8 mouse cellular contexts compared by ENCODE assay signal in the genomic region with DNA sequence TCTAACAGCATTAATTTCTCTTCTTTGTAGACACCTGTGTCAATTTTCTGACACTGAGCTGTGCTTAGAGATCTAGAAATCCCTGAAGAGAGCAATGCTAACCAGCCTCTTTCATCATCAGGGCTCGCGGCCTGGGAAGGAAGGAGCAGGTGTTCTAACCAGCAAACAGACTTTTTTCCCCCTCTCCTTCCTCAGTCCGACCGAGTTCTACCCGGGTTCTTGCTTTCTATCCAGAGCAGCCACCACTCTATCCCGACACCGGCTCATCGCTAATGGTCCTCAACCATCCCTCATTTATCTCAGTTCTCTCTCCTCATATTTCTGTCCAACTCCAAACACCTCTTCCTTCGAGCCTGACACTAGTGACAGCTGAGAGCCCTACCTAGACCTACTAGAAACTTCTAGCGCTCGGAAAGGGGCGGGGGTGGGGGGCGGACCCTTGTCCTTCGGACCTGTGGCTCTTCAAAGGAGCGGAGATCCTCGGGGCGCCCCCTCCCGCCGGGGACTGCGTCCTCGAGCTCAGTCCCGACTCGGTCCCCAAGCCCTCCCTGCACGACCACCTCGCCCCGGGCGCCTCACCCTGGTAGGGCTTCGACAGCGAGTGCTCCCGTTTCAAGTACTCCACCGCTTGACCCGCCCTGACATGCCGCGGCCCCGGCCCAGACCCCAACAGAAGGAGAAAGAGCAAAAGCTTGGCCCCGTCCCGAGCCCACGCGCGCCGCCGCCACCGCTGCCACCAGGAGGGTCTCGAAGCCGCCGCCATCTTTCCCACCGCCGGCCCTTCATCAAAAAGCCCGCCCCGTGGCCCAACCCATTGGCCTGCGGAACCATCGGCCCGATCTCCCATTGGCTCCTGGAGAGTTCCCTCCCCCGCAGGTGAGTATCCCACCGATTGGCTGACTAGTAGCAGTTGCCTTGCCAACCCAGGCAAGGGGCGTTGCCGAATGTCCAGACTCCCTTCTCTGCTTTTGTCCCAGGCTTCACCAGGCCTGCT. TPM values are rescaled to one million over a fixed set of nuclear protein-coding genes. Genes with fewer than 3 reads are reported as not detected.
DNase-seq lines count a peak whose midpoint lies in the region; ATAC-seq lines count a peak whose summit lies in the region.

Lman2l (minus strand) TSS at position 801 of the 994 bp plus-strand sequence.

- peak; percentile 98 for ATAC-seq in heart, embryonic 13.5 days (ENCODE audit: extremely low read depth, insufficient number of reproducible peaks, low FRiP score, low TSS enrichment)
- ATAC-seq in liver, embryonic 12.5 days: peak; percentile 99
- peak; percentile 99 for ATAC-seq in stomach, embryonic 15.5 days (ENCODE audit: insufficient read depth, low FRiP score, low read depth)

- under 1% methylated on average over 54 of the region's 57 CpGs for WGBS in heart, embryonic 13.5 days
- under 1% methylated on average over 57 of the region's 57 CpGs for WGBS in liver, embryonic 12.5 days (ENCODE audit: insufficient replicate concordance)
- under 1% methylated on average over 57 of the region's 57 CpGs for WGBS in stomach, embryonic 15.5 days

- peak within 1 kb of the TSS; percentile 86 for H3K9ac ChIP-seq in heart, embryonic 13.5 days
- peak within 1 kb of the TSS; percentile 87 for H3K9ac ChIP-seq in liver, embryonic 12.5 days
- peak within 1 kb of the TSS; percentile 65 for H3K9ac ChIP-seq in stomach, embryonic 15.5 days

- no peak within 1 kb of the TSS for H3K27ac ChIP-seq in brown adipose tissue, adult 24 weeks (replicated peaks; ENCODE audit: low read depth, low read length)
- H3K27ac ChIP-seq in heart, embryonic 13.5 days (replicated peaks): peak within 1 kb of the TSS; percentile 73
- peak within 1 kb of the TSS; percentile 72 for H3K27ac ChIP-seq in liver, embryonic 12.5 days
- H3K27ac ChIP-seq in stomach, embryonic 15.5 days: peak within 1 kb of the TSS; percentile 76

- H3K27me3 ChIP-seq in heart, embryonic 13.5 days (replicated peaks): no peaks in the 10 kb centered on the region
- no peaks in the 10 kb centered on the region for H3K27me3 ChIP-seq in liver, embryonic 12.5 days (replicated peaks)
- H3K27me3 ChIP-seq in stomach, embryonic 15.5 days (replicated peaks): no peaks in the 10 kb centered on the region

- H3K4me2 ChIP-seq in heart, embryonic 13.5 days: peak within 1 kb of the TSS; percentile 75
- H3K4me2 ChIP-seq in liver, embryonic 12.5 days: peak within 1 kb of the TSS; percentile 95
- peak within 1 kb of the TSS; percentile 85 for H3K4me2 ChIP-seq in stomach, embryonic 15.5 days

- peak within 1 kb of the TSS; percentile 92 for H3K4me3 ChIP-seq in brown adipose tissue, adult 24 weeks (ENCODE audit: insufficient read depth, low read depth, low read length)
- peak within 1 kb of the TSS; percentile 74 for H3K4me3 ChIP-seq in heart, embryonic 13.5 days
- H3K4me3 ChIP-seq in liver, embryonic 12.5 days: peak within 1 kb of the TSS; percentile 94
- H3K4me3 ChIP-seq in stomach, embryonic 15.5 days (replicated peaks): peak within 1 kb of the TSS; percentile 97

- peak; percentile 95 for DNase-seq in CD4-positive, CD25-positive, alpha-beta regulatory T cell, adult 2 months (ENCODE audit: low read depth, low spot score)
- DNase-seq in fat pad, adult 2 months (ENCODE audit: extremely low read depth, low read depth, low spot score): peak; percentile 56
- peak; percentile 98 for DNase-seq in kidney, postnatal 10 days
- peak; percentile 92 to 94 for DNase-seq in natural killer cell, adult 2 months (ENCODE audit: low spot score in 2 of 2)

- peaks cover 30% of the 10 kb centered on the region for H3K36me3 ChIP-seq in heart, embryonic 13.5 days
- peaks cover 14% of the 10 kb centered on the region; the same call in 1 of the 2 replicates for H3K36me3 ChIP-seq in liver, embryonic 12.5 days
- peaks cover 3% of the 10 kb centered on the region; the same call in 1 of the 2 replicates for H3K36me3 ChIP-seq in stomach, embryonic 15.5 days

- peaks cover 6% of the 10 kb centered on the region; the same call in 1 of the 2 replicates for H3K4me1 ChIP-seq in brown adipose tissue, adult 24 weeks (ENCODE audit: control insufficient read depth, insufficient read depth, insufficient read length, low read length)
- H3K4me1 ChIP-seq in heart, embryonic 13.5 days: peaks cover 10% of the 10 kb centered on the region
- H3K4me1 ChIP-seq in liver, embryonic 12.5 days: peaks cover 20% of the 10 kb centered on the region
- H3K4me1 ChIP-seq in stomach, embryonic 15.5 days: peaks cover 6% of the 10 kb centered on the region; the same call in 1 of the 2 replicates

- H3K9me3 ChIP-seq in heart, embryonic 13.5 days: no peaks in the 10 kb centered on the region
- no peaks in the 10 kb centered on the region for H3K9me3 ChIP-seq in liver, embryonic 12.5 days (replicated peaks)
- no peaks in the 10 kb centered on the region for H3K9me3 ChIP-seq in stomach, embryonic 15.5 days

RNA-seq across cellular contexts. Expression of gene Lman2l, which starts in this region (rescaled TPM):
- 25.6 and 26.7 TPM in 2 replicates for polyA plus RNA-seq in brown adipose tissue, adult 24 weeks (2012; ENCODE audit: insufficient read depth, insufficient read length, missing spikeins)
- 44.2 and 49.5 TPM in 2 replicates for polyA plus RNA-seq in heart, embryonic 13.5 days (2015; fragmentation: Nextera tagmentation; extraction: Ambion mirVana)
- polyA plus RNA-seq in liver, embryonic 12.5 days (2016; fragmentation: Nextera tagmentation; extraction: Ambion mirVana): 20.9 and 22.8 TPM in 2 replicates
- polyA plus RNA-seq in stomach, embryonic 15.5 days (2015; fragmentation: Nextera tagmentation; extraction: Ambion mirVana): 41.8 and 42.1 TPM in 2 replicates
